Mouse (Mus musculus): Measurements from ENCODE around the gene Adam8. TPM values are rescaled to one million over a fixed set of nuclear protein-coding genes. Genes with fewer than 3 reads are reported as not detected.

Gene Adam8
- 1,061 and 1,613 TPM in 2 replicates for total RNA-seq (2023)

DNA sequence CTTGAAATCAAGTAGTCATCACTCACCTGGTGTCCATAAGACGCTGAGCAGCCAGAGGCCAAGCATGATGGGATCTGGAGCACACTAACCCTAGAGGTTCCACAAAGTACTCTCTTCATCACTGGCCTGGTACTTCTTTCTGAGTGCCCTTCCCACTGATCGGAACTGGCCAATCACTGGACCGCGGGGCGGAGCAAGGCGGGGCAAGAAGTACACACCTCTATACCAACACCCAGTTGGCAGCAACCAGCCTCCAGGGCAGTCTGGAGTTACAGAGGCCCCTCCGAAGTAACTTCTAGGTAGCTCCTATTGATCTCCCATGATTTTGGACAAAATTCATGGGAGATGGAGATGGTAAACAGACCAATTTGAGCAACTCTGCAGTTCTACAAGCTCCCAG lies at the start of gene Adam8:
Gene Adam8 (minus strand): TSS at position 157 of the 400 bp plus-strand sequence.

GRCm38 (mm10) chr7:140036281-140037170 lies 44.2 kb upstream of the Adam8 start, which contains the start of the genes Zfp511 and Tubgcp2:
Zfp511 (plus strand) TSS chr7:140036391.
Tubgcp2 (minus strand) TSS chr7:140036669.

DNA sequence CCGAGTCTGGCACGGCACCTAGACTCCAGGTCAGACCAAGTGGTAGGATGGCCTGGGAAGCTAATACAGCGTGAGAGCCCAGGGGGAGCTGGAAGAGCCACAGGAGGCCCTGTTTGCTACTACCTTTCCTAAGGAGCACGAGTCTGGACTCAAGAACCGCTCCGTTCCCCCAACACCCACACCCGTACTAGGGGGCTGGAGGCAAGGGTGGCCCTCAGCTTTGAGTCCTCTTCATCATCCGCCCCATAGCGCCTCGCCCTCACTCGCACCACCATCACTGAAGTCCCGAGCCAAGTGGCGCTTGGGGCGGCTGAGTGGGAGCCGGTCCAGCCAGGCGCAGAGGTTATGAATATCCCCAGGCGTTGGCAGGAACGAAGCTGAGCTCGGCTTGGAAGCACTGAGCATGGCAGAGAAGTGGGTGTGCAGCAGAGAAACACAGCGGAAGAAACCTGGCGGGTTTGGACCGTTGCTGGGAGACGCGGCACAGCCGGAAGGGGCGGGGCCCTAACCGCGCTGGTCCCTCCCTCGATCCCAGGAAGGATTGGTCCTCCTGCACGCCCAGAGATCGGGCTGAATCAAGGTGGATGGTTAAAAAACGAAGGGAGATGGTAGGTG lies 14.0 kb downstream of the Adam8 start, which contains the start of gene 6430531B16Rik:
Gene 6430531B16Rik (minus strand): TSS at position 478 of the 615 bp plus-strand sequence.

DNA sequence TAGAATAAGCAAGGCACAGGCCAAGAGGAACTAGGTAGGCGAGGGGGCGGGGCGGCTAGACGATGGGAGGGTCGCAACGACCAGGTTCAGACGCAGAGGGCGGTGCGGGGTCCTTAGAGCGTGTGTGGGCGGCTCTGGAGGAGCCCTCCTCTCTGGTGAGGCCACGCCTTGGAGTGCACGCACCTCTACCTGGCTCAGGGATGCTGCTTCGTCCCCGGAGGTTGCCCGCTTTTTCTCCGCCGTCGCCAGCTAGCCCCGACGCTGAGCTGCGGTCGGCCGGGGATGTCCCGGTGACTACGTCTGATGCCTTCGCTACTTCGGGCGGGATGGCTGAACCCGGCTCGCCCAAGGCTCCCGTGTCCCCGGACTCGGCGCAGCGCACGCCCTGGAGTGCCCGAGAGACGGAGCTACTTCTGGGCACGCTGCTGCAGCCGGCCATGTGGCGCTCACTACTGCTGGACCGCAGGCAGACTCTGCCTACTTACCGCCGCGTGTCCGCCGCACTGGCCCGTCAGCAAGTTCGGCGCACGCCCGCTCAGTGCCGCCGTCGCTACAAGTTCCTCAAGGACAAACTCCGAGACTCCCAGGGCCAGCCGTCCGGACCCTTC lies 48.6 kb downstream of the Adam8 start, which contains the start of gene Utf1:
Gene Utf1 (plus strand): TSS at position 116 of the 608 bp plus-strand sequence.

Other genes starting within 250 kb of the Adam8 start
- not detected in 2 replicates for gene Adgra1, start 158.4 kb downstream of the Adam8 start, total RNA-seq (2023)
- gene Kndc1, start 97.9 kb downstream of the Adam8 start, total RNA-seq (2023): not detected in 2 replicates
- gene Utf1, start 48.8 kb downstream of the Adam8 start, total RNA-seq (2023): not detected in 2 replicates
- 3.3 and 3.9 TPM in 2 replicates for gene 6430531B16Rik, start 13.8 kb downstream of the Adam8 start, total RNA-seq (2023)
- gene Zfp511, start 43.8 kb upstream of the Adam8 start, total RNA-seq (2023): 11.3 and 18.2 TPM in 2 replicates
- gene Tubgcp2, start 44.1 kb upstream of the Adam8 start, total RNA-seq (2023): 22.2 and 22.9 TPM in 2 replicates
- gene Msx3, start 56.5 kb upstream of the Adam8 start, total RNA-seq (2023): not detected in 2 replicates
- gene Caly, start 90.0 kb upstream of the Adam8 start, total RNA-seq (2023): not detected in 2 replicates
- gene Prap1, start 100.8 kb upstream of the Adam8 start, total RNA-seq (2023): not detected in 2 replicates
- gene Fuom, start 109.9 kb upstream of the Adam8 start, total RNA-seq (2023): 6.7 and 8.2 TPM in 2 replicates
- gene Paox, start 123.2 kb upstream of the Adam8 start, total RNA-seq (2023): 3.9 and 9.7 TPM in 2 replicates
- gene Echs1, start 123.9 kb upstream of the Adam8 start, total RNA-seq (2023): 27.9 and 31.7 TPM in 2 replicates
- 4.7 and 5.0 TPM in 2 replicates for gene Mtg1, start 145.0 kb upstream of the Adam8 start, total RNA-seq (2023)
- gene Sprn, start 162.3 kb upstream of the Adam8 start, total RNA-seq (2023): not detected in 2 replicates
- not detected in 2 replicates for gene Olfr522, start 172.2 kb upstream of the Adam8 start, total RNA-seq (2023)
- not detected in 2 replicates for gene Olfr523, start 180.7 kb upstream of the Adam8 start, total RNA-seq (2023)
- gene Olfr524, start 213.4 kb upstream of the Adam8 start, total RNA-seq (2023): not detected in 2 replicates
- gene Cd163l1, start 225.7 kb upstream of the Adam8 start, total RNA-seq (2023): not detected in 2 replicates

Measured in neutrophil, adult 65 days (primary cell).